Mouse (Mus musculus): ENCODE measurements around the gene Plagl2.
A peak's percentile ranks its signal among the peaks of the same experiment; 100 is the strongest.
"Not testable (repeated sequence)": the region's sequence is repeated elsewhere in the genome, so short reads cannot be mapped to it uniquely, and the experiment has no call there.

Gene Plagl2

DNA sequence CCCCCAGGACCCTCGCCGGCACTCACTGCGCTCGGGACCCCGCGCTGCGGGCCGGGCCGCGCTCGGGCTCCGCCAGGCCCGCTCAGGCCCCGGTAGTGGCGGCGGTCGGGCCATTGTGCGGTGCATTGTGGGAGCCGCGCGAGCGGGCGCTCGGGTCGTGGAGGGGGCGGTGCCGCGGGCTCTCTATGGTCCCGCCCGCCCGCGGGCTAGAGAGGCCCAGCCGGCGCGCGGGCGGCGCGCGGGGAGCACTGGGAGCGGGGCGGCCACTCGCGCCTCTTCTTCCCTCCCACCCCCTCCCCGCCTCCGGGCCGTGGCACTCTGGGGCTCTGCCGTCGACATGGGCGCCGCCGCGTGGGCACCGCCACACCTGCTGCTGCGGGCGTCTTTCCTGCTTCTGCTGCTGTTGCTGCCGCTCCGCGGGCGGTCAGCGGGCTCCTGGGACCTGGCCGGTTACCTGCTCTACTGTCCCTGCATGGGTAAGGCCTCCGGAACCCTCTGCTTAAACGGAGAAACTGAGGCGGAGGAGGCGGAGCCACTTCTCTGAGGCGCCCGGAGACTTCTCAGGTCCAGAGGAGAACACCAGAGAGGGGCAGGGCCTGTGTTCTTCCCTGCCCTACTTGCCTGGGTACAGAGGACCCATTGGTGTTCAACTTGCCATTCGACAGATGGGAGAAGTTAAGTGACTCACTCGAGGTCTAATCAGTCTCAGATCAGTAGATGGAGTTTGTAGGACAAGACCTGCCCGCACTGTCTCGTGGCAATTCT, at the start of gene Plagl2, which contains the start of gene Pofut1:
TSS of gene Plagl2 (minus strand) at position 177 of the 765 bp plus-strand sequence.
TSS of gene Pofut1 (plus strand) at position 284 of the 765 bp plus-strand sequence.
- DNase-seq (ENCODE audit: low spot score), result peak; percentile 89

DNA sequence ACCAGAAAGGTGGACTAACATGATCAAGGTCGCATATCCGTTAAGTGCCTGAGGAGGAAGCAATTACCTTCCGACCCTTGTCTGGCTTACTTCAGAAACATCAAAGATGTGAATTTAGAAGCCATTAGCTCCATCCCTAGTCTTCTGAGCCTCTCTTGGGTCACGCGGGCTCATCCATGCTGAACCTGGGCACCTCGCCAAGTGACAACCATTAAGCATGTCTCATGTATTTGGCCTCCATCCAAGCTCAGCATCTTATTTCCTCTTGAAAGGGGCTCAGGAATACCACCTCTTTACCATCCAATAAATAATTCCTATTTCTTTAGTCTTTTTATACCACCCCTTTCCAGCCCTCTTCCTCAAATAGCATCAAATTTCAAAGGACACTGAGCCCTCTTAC, 46.6 kb upstream of the Plagl2 start:
- no peak for DNase-seq (ENCODE audit: low spot score)

DNA sequence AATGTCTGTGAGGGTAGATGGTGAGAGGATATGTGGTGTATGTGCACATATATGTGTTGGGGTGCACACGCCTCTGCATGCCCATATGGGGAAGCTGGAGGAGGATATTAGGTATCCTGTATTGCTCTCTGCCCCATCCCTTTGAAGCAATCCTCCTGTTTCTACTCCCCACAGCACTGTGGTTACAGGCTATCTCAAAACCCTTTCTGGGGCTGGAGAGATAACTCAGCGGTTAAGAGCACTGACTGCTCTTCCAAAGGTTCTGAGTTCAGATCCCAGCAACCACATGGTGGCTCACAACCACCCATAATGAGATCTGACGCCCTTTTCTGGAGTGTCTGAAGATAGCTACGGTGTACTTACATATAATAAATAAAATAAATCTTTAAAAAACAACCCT, 45.3 kb upstream of the Plagl2 start:
- no peak for DNase-seq (ENCODE audit: low spot score)

DNA sequence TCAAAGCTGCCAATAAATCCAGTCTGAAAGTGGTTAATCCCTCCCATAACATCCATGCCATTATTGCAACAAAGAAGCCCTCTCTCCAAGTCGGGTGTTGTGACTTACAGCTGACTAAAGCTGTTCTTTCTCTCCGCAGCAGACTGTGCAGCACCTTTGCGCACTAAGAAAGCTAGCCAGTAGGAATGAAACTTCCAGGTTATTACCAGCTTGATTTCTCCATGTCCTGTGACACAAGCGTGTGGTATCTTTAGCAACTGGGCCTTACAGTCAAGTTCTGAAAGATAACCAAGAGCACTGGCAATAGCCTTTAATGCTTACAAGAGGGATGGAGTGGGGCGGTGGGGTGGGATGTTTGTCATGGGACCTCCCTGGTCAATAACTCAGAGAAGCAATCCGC, 42.7 kb upstream of the Plagl2 start:
- DNase-seq (ENCODE audit: low spot score), result no peak

DNA sequence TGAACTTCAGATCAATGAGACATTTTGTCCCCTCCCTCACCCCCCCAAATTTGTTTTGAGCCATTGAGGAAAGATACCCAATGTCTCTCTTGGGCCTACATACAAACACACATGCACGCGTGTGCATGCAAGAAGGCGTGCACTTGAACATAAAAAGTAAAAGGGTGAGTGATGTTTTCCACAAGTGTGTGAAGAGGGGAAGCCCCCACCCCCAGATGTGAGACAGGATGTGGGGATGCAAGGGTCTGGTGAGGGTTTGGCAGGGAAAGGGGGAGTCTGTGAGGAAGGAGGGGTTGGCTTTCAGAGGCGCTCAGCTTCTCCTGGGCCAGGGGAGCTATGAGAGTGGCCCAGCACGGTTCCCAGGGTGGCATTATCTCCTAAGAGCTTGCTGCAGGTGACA, 37.1 kb upstream of the Plagl2 start:
- no peak for DNase-seq (ENCODE audit: low spot score)

DNA sequence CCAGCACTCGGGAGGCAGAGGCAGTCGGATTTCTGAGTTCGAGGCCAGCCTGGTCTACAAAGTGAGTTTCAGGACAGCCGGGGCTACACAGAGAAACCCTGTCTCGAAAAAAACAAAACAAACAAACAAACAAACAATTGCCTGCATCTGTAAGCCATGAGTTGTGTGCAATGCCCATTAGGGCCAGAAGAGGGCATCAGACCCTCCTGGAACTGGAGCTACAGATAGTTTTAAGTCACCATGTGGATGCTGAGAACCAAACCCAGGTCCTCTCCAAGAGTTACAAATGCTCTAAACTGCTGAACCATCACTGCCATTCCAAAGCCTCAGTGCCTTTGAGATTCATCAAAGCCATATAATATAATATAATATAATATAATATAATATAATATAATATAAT, 35.6 kb upstream of the Plagl2 start:
- DNase-seq (ENCODE audit: low spot score), result not testable (repeated sequence)

DNA sequence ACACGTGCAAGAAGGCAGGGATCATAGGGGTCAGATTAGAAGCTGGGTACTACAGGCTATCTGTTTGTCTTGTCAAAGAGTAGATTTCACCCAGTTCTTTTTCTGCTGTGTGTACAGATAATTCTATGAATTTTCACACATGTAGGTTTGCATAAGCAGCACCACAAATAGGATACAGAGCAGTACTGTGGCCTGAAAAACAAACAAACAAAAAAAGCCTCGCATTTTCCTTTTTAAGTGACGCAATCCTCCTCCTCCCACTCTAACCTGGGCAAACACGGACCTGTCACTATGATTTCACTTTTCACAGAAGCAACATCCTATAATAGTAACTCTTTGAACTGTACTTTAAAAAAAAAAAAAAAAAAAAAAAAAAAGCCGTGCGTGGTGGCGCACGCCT, 35.2 kb upstream of the Plagl2 start:
- no peak for DNase-seq (ENCODE audit: low spot score)

DNA sequence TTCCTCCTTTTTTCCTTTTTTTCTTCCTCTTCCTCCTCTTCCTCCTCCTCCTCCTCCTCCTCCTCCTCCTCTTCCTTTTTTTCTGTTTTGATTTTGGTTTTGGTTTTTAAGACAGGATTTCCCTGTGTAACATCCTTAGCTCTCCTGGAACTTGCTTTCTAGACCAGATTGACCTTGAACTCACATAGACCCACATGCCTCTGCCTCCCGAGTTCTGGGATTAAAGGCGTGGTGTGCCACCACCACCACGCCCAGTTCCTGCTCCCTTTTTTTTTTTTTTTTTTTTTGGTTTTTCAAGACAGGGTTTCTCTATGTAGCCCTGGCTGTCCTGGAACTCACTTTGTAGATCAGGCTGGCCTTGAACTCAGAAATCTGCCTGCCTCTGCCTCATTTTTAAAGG, 34.4 kb upstream of the Plagl2 start:
- not testable (repeated sequence) for DNase-seq (ENCODE audit: low spot score)

DNA sequence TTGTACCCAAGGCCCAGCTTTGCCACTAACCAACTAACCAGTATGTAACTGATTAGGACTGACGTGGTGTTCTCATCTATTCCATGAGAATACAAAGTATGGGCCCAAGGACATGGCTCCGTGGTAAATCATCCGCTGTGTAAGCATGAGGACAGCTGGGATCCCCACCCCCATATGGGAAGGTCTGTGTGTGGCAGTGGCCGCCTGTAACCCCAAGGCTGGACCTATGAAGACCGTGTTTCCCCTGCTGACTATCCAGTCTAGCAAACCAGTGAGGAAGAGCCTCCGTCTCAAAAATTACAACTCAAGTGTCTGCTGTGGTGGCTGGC, 33.7 kb upstream of the Plagl2 start:
- DNase-seq (ENCODE audit: low spot score), result no peak

DNA sequence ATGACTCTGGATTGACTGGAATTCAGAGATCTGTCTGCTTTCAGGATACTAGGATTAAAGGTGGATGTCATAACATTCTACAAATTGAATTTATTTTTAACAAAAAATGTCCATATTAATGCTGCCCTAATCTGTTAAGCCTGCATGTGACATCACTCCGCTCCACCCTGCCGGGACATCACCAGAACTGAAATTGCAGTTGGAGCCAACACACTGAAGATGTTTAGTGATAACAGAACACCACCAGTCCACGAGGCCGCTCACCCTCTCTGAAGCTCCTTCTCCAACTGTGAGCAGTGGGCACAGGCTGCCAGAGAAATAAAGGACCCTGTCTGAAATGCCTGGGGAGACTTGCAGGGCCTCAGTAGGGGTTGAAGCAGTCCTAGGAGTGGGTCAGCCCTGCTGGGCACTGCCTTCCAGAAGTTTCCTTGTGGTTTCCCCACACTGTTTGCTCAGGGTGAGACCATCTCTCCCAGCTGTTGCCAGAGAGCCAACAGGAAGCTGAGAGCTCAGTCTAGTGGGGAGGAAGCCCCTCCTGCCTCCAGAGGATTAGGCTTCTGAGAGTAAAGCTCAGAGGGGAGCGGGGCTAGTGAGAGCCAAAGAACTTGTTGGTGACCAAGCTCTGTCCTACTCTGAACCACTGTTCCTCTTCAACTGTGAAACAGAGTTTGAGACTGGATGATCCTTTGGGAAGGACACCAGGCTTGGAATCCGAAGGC, 33.1 kb upstream of the Plagl2 start:
- not testable (repeated sequence) for DNase-seq (ENCODE audit: low spot score)

DNA sequence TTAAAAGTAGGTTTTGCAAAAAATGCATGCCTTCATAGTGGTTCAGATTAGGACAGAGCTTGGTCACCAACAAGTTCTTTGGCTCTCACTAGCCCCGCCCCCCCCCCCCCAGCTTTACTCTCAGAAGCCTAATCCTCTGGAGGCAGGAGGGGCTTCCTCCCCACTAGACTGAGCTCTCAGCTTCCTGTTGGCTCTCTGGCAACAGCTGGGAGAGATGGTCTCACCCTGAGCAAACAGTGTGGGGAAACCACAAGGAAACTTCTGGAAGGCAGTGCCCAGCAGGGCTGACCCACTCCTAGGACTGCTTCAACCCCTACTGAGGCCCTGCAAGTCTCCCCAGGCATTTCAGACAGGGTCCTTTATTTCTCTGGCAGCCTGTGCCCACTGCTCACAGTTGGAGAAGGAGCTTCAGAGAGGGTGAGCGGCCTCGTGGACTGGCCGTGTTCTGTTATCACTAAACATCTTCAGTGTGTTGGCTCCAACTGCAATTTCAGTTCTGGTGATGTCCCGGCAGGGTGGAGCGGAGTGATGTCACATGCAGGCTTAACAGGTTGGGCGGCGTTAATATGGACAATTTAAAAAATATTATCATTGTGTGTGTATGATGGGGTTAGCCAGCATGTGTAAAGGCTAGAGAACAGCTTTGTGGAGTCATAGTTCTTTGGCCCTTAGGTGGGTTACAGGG, 29.1 kb upstream of the Plagl2 start:
- DNase-seq (ENCODE audit: low spot score), result not testable (repeated sequence)

DNA sequence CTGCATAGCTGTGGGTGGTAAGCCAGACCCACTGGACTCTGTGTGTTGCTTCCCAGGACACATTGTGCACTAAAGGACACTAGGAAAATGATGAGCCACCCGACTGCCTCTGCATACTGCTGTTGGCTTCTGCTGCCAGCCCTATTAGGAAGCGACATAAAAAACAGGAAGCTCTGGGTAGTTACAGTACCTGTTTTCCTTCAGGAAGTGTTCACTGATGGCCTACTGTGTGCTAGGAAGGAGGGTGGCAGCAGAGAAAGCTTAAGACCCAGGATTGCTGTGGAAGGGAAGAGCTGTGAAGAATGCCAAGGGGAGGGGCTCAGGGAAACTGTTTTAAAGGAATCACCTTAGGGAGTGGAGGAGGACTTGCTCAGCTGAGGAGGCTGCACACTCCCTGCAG, 26.1 kb upstream of the Plagl2 start:
- no peak for DNase-seq (ENCODE audit: low spot score)

DNA sequence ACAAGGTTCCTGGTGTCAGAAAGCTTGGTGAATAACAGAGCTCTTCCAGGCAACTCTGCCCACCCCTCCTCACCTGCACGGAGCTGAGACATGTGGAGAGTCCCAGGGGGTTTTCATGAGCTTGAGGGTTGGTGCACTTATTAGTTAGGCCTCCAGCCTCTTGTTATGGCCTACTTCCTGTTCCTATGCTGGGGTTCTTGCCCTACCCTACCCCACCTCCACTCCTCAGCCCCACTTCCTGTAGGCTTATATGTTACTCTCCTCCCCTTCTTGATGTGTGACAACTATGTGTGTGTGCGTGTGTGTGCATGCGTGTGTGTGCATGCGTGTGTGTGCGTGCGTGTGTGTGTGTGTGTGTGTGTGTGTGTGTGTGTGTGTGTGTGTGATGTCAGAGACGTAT, 21.8 kb upstream of the Plagl2 start:
- no peak for DNase-seq (ENCODE audit: low spot score)

DNA sequence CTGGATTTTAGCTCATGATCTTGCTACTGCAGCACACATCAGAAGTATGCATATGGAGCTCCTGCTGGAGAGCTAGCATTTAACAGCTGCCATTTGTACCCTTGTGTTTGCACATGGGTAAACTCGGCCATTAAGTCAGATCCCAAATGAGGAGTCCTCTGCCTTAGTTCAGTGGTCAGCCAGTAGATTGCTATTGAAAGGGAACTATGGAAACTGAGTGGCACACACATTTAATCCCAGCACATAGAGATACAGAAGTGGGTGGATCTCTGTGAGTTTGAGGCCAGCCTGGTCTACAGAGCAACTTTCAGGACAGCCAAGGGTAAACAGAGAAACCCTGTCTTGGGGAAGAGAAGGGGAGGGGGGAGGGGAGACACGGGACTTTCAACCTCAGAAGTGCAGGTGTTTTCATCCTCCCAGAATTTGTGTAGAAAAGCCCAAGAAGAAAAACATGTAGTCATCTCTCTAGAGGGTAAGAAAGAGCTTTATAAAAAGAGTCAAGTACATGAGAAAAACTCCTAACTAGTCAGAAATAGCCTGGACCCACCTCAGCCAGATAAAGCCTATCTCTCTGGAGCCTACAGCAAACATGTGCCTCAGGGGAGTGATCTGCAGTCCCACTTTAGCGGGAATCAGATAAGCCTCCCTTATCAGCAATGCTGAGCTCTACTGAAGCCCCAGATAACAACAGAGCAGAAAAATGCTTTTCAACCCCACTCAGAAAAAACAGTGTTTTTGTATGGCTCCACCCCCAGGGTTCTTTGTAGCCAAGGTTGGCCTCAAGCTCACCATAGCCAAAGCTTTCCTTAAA, 18.8 kb upstream of the Plagl2 start:
- DNase-seq (ENCODE audit: low spot score), result no peak

DNA sequence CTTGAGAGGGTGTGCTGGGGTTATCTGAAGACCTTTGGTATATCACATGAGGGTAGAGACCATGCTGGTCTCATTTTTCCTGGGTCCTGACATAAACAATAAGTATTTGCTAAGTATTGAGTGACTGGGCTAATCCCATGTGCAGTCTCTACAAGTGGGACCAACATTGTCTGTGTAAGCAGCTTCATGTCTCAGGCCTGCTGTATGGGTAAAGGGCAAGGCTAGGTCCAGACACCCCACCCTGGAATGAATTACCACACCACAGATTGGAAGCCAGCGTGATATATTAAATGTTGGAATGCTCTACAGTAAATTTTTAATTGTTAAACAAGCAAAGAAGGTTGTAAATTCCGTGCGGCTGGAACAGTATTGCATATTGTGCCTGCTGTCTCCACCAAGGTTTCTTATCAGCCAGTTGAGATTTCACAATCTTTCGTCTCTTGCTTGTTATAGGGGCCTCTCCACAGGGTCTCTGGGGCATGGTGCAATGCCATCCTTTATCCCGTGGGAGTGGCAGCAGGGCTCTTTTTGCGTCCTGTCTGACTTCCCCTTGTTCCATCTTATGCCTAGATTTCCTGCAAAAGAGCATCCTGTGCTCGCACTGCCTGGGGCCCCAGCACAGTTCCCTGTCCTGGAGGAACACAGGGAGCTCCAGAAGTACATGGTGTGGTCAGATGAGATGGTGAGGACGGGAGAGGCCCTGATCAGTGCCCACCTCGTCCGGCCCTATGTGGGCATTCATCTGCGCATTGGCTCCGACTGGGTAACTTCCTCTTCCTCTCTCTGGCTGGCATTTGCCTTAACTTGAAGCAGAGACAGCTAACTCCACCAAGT, 18.0 kb upstream of the Plagl2 start:
- no peak for DNase-seq (ENCODE audit: low spot score)

DNA sequence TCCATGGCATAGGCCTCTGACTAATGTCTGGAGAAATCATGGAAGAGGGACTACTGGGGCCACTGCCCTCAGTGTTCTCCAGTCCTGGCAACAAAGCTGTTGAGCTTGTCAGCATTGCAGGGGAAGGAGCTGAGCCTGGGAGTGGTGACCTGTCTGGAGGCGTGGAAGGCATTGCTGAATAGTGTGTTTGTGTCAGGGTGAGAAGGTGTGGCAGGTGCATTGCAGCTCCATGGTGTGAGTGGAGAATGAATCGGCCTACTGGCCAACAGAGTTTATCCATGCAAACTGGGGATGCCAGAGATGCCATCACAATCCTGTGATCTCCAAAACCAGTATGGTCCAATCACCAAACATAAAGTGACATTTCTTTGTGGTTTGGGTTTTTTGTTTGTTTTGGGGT, 15.4 kb upstream of the Plagl2 start:
- no peak for DNase-seq (ENCODE audit: low spot score)

DNA sequence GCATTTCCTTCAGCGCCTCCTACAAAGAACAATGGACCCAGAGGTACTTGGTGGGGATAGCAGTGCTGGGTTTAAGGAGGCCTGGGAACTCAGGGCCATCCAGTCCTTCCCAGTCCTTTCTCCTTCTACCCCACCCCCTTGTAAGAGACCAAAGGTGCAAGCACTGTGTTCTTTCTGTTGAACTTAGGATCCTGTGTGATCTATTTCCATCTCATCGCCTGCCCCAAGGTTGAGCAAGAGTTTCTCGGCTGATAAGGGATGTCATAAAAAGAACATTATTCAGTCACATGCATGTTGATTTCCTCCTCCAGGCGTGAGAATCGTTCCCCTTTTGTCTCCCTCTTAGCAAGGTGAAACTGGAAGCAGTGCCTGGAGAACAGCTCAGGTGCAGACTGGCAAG, 8.5 kb upstream of the Plagl2 start:
- DNase-seq (ENCODE audit: low spot score), result no peak

DNA sequence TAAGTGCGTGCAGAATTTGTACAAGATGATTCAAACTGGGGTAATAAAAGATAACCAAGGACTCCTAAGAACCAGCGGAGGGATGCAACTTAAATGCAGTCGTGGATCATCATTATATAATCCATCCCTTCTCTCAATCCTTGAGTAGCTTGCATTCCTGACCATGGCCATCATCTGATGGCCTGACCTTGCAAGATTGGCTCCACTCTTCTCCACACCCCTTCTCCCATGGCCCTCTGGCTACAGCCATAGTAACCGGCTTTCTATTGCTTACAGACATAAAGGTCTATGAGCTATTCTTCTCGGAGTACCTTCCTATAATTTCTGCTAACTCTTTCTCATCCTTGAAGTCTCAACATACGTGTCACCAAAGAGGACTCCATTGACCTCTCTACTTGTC, 930 bp upstream of the Plagl2 start:
- no peak for DNase-seq (ENCODE audit: low spot score)

DNA sequence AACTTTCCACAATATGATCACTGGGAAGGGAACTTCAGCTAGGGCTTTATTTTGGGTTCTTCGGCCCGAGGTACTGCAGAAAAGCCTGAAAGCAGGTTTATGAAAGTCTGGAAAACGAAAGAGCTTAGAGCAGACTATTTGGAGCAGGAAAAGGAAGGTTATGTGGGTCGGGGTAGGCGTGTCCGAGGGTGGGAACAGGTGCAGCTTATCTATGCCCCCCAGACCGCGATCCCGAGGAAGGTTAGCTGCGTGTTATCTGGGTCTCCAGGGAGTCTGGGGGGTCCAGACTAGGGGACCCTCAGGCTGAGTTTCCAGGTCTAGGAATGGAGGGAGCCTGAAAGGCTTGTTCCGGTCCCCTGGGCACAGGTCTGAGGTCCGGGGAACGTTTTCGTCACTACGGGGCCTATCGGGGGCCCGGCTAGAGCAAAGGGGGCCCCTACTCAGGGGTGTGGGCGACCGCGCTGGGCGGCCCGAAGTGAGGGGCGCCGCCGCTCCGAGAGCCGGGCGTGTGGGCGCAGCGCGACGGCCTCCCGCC, 458 bp downstream of the Plagl2 start:
- DNase-seq (ENCODE audit: low spot score), result peak; percentile 70

DNA sequence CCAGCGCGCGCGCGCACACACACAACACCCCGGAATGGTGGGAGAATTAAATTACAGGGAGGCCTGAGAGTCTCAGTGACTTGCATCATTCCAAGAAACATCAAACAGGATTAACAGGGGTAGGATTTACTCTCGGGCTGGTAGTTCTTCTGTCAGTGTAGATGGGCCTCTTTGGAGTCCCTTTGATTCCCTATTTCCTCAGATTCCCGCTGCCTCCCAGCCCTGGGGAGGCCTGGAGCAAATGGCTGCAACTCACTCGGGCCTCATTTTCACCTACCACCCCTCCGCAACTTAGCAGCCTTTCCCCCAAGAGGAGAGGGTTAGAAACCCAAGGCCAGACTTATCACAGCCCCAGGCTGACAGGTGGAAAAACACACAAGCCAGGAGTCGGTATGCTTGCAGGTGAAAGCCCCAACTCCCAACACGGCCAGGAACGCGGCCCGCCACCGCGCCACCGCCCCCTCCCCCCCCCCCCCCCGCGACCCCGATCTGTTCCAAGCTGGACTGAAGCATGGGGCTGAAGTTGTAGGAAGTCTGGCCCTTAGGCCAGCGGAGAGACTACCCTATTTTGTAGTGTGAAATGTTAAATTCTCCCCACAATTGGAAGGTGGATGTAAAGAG, 1.3 kb downstream of the Plagl2 start:
- DNase-seq (ENCODE audit: low spot score), result no peak
